In genomic region chr2:68369080-68369479, GRCm38 (mm10) we compare ENCODE assay signal across 14 mouse cellular contexts.
A peak's percentile ranks its signal among the peaks of the same experiment; 100 is the strongest.
DNase-seq lines count a peak whose midpoint lies in the region.
"Had no signal": no experiment of that assay in that cellular context is flagged by ENCODE, and none has a peak within 500 bp of the region (broad histone marks: within the 10 kb centered on the region; RNA-seq: fewer than 3 reads in every experiment).

No protein-coding gene starts in this region.

- intact Hi-C loops in heart, postnatal 10 days (cut with DNase I) = loop anchor here (10.0 kb wide), 2 partner anchors 196 to 736 kb away; no protein-coding TSS in a partner anchor

- peak; percentile 58 for DNase-seq in heart, adult 11 months
- DNase-seq in heart, postnatal 10 days = no peak
- peak; percentile 32 for DNase-seq in cerebellum, adult 11 months
- peak; percentile 28 for DNase-seq in cerebellum, adult 8-10 months
- DNase-seq in cerebellum, postnatal 36 days = peak; percentile 47
- no peak for DNase-seq in frontal cortex, postnatal 14 days (ENCODE audit: low spot score in 2 of 2)
- no peak for DNase-seq in layer of hippocampus, adult 8-10 months (ENCODE audit: low spot score in 2 of 2)
- DNase-seq in urinary bladder, postnatal 10 days (ENCODE audit: low spot score) = no peak
- DNase-seq: adrenal gland, postnatal 10 days; gastrocnemius, adult 2 months; gastrocnemius, postnatal 36 days; heart, adult 18-20 months; heart, postnatal 14 days; kidney, adult 2 months had no signal

Comparison
In these comparisons a context has a peak if more than half of its experiments do, and no peak if none do; other contexts are left out.
1. DNase-seq: peak in heart, adult 11 months (single experiment), cerebellum, adult 11 months (single experiment), cerebellum, adult 8-10 months (single experiment) and cerebellum, postnatal 36 days (2 of 2); none in heart, postnatal 10 days (0 of 2), frontal cortex, postnatal 14 days (0 of 2), layer of hippocampus, adult 8-10 months (0 of 2) and urinary bladder, postnatal 10 days (single experiment).